Mouse (Mus musculus) forebrain, embryonic 16.5 days (tissue): ENCODE measurements at regions not wholly inside any gene's neighbourhood (a gene's known extent, or its start where the extent isn't known, plus 50 kb on each side); places are given as distances from the start of the nearest gene placed in this dataset.

ENCODE experiments used
- ATAC-seq: fragments of 200-750 bp; cut with Nextera tagmentation; 2 replicates; pipeline ENCODE4 v1.8.0; 2017; ENCODE audit warnings: mild to moderate bottlenecking, moderate library complexity
- H3K27ac ChIP-seq: fragments of 300-500 bp; sonication (generic); 2 replicates; pipeline ENCODE4 v1.5.1; 2014; ENCODE audit warnings: low read length, control low read depth
- H3K27me3 ChIP-seq: fragments of 300-500 bp; sonication (generic); replicated peaks from 2 replicates; pipeline ENCODE4 v1.6.1; 2014; ENCODE audit warnings: low read length; ENCODE audit not compliant: control insufficient read depth, insufficient read depth
- H3K36me3 ChIP-seq: fragments of 300-500 bp; sonication (generic); 2 replicates; pipeline ENCODE4 v1.6.1; 2014; ENCODE audit not compliant: control insufficient read depth, insufficient read depth
- H3K4me1 ChIP-seq: fragments of 300-500 bp; sonication (generic); replicated peaks from 2 replicates; pipeline ENCODE4 v1.6.1; 2014; ENCODE audit warnings: low read length; ENCODE audit not compliant: control insufficient read depth, insufficient read depth
- H3K4me2 ChIP-seq: fragments of 300-500 bp; sonication (generic); 2 replicates; pipeline ENCODE4 v1.6.1; 2014; ENCODE audit warnings: mild to moderate bottlenecking, low read length, control low read depth
- H3K4me3 ChIP-seq: fragments of 300-500 bp; sonication (generic); replicated peaks from 2 replicates; pipeline ENCODE4 v1.5.1; 2014; ENCODE audit warnings: mild to moderate bottlenecking, low read length, control low read depth
- H3K9ac ChIP-seq: fragments of 300-500 bp; sonication (generic); replicated peaks from 2 replicates; pipeline ENCODE4 v1.6.1; 2014; ENCODE audit warnings: low read depth, low read length, control low read depth
- H3K9me3 ChIP-seq: fragments of 300-500 bp; sonication (generic); 2 replicates; pipeline ENCODE4 v1.6.1; 2016; ENCODE audit warnings: low read length; ENCODE audit not compliant: control insufficient read depth
- WGBS: fragments of 180-500 bp; shearing (Covaris S2); extraction: QIAGEN DNeasy Blood & Tissue Kit; methylation state at CpG from one replicate; pipeline ENCODE4 v1.1.7; 2014; 5-methylcytosine and 5-hydroxymethylcytosine counted together

DNA sequence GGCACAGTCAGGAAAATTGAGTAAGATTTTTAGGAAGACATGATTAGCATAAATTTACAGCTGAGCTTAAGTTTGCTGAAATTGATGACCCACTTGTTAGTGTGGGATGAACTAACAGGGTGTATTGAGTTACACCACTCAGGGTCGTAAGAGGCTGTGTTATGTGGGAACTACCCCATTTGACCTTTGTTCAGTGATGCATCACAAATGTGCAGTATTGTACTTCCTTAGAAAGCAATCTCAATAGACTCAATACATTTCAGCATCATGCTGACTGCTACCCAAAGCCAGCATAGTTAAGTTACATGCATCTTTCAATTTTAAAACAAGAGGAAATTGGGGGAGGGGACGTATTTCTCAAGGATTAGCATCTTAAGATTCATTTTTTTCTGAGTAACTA is 80.4 kb upstream of the Speer4f2 start:
- Histone ChIP-seq H3K9me3 (no peaks in the 10 kb centered on the region), H3K9ac (no peak overlapping the region), H3K4me2 (no peak overlapping the region), H3K36me3 (no peaks in the 10 kb centered on the region), H3K4me1 (no peaks in the 10 kb centered on the region), H3K4me3 (no peak overlapping the region), H3K27me3 (no peaks in the 10 kb centered on the region), H3K27ac (no peak overlapping the region)
- no peak for ATAC-seq
- WGBS, result 5% methylated on average over 2 of the region's 2 CpGs

DNA sequence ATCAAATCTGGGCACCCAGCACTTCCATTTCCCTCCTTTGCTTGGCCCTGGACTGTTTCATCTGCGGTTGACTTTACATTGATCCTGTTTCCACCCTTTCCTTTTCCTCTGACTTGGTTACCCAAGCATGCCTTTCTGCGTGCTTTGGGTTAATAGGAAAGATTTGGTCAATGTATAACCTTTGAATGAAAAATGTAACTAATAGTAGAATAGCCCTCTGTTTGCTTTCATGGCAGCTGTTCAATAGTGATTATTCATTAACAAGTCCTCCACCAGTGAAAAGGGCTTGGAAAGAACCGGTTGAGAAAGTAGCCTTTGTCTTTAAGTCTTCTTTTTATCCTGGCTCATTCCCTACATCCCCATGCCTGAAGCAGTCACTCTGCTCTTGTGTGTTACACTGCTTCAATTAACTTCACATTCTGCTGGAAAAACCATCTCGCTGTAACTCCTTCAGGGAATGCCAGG is 76.4 kb upstream of the Speer4f2 start:
- Histone ChIP-seq H3K27ac (no peak overlapping the region), H3K4me1 (no peaks in the 10 kb centered on the region), H3K36me3 (no peaks in the 10 kb centered on the region), H3K27me3 (no peaks in the 10 kb centered on the region), H3K9me3 (no peaks in the 10 kb centered on the region), H3K4me3 (no peak overlapping the region), H3K4me2 (no peak overlapping the region), H3K9ac (no peak overlapping the region)
- WGBS, result 5% methylated on average over 4 of the region's 4 CpGs
- ATAC-seq, result peak; percentile 65

DNA sequence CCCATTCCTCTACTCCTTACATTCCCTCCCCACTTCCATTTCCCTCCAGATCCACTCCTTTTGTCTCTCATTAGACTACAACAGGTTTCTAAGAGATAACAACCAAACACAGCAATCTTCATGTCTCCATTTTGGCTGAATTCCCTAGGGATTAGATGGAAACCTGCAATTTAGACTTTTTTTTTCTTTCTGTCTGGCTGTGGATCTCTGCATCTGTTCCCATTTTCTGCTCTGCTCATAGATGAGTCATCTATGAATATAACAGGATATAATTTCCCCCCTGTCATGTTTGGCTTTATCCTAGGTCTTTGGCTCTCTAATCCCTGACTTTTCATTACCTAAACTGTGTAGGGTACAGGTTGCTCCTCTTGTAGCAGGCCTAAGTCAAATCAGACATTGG is 73.1 kb upstream of the Speer4f2 start:
- ATAC-seq, result peak; percentile 47; the same call in 1 of the 2 replicates
- no peak overlapping the region for H3K4me3 ChIP-seq

DNA sequence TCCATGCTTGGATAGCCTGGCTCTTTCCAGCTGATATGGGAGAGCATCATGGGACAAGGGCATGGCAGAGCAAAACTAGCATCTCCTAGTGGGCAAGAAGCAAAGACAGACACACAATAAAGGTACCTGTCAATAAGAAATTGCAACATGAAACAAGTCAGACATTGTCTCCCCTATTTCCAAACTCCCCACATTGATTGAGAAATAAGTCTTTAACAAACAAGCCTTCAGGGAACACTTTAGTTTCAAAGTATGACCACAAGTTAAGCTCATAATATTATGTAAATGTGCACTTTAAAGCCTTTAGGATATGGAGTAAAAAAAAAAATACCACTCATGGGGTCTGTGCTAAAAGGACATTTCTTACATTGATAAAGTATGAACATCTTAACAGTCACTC is 51.5 kb upstream of the Speer4f2 start:
- Histone ChIP-seq H3K27ac (no peak overlapping the region), H3K4me1 (no peaks in the 10 kb centered on the region), H3K36me3 (no peaks in the 10 kb centered on the region), H3K4me3 (no peak overlapping the region), H3K9me3 (no peaks in the 10 kb centered on the region), H3K9ac (no peak overlapping the region), H3K4me2 (no peak overlapping the region), H3K27me3 (no peaks in the 10 kb centered on the region)
- ATAC-seq, result no peak

More for the DNA sequence above, 73.1 kb upstream of the Speer4f2 start:
- Histone ChIP-seq H3K4me2 (no peak overlapping the region), H3K4me1 (no peaks in the 10 kb centered on the region), H3K9ac (no peak overlapping the region), H3K9me3 (no peaks in the 10 kb centered on the region), H3K27ac (no peak overlapping the region), H3K36me3 (no peaks in the 10 kb centered on the region), H3K27me3 (no peaks in the 10 kb centered on the region)
